Mouse (Mus musculus): ENCODE data around the gene Ptpro. TPM values are rescaled to one million over a fixed set of nuclear protein-coding genes. Genes with fewer than 3 reads are reported as not detected.
A peak's percentile ranks its signal among the peaks of the same experiment; 100 is the strongest.

The Ptpro gene
- polyA plus RNA-seq (2015; fragmentation: Nextera tagmentation; extraction: Ambion mirVana), result 2.8 and 3.7 TPM in 2 replicates

DNA sequence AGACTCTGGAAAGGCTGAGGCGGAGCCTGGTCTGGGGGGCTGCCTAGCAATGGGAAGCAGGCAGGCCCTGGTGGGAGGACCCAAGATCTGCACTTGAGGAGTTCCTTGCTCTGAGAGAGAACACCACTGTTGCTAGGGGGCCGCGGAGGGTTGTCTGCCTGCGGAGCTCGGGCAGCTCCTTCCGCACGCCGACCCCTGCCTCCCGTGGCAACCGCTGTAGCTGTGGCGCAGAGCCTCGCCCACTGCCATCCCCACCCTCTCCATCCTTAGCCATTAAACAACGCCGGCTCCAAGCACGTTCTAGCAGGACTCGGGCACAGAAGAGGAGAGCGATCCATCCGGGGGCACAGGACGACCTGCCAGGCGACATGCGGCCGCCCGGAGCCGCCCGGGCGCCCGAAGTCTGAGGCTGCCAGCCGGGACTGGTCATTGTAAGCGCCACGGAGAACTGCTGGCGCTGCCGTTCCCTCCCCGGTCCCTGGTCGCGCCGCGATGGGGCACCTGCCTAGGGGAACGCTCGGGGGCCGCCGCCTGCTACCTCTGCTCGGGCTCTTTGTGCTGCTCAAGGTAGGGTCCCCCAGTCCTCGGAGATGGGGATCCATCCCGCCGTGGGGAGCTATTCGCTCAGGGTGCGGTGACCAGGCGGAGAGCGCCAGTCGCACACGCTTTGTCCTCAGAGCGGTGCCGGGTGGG lies at the start of gene Ptpro:
Gene Ptpro, plus strand, starts transcription at position 126 of the 693 bp plus-strand sequence.
- Histone ChIP-seq H3K27ac (no peak within 1 kb of the TSS), H3K27me3 (peaks cover 42% of the 10 kb centered on the region), H3K9ac (0 out of 2 replicates have a peak within 1 kb of the TSS, but pooled peaks have one; percentile 7), H3K9me3 (replicated peaks) (no peaks in the 10 kb centered on the region), H3K36me3 (no peaks in the 10 kb centered on the region), H3K4me2 (peak within 1 kb of the TSS; percentile 80), H3K4me1 (replicated peaks) (peaks cover 10% of the 10 kb centered on the region), H3K4me3 (peak within 1 kb of the TSS; percentile 43)
- no peak; the same call in 1 of the 2 replicates for ATAC-seq (replicated peaks; ENCODE audit: insufficient number of reproducible peaks, insufficient read depth, low FRiP score, low read depth)
- WGBS, result under 1% methylated on average over 53 of the region's 53 CpGs

DNA sequence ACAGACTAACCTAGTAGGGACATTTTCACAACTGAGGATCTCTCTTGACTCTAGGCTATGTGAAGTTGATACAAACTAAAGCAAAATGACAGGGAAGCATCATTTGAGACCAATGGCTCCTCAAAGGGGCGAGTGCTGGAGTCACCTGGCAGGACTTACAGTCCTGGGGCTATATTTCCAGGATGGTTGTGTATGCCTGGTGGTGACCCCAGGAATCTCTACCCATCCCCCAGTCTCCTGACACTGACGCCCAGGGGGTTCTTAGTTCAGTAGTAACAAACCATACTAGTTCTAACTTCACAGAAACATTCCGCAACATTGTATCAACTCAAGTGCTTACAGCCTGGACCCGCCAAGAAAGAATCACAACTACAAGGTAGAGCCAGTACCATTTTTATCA lies 49.5 kb upstream of the Ptpro start:
- Histone ChIP-seq H3K27me3 (no peaks in the 10 kb centered on the region), H3K4me1 (replicated peaks) (no peaks in the 10 kb centered on the region), H3K9ac (no peak overlapping the region), H3K9me3 (replicated peaks) (no peaks in the 10 kb centered on the region), H3K4me3 (no peak overlapping the region), H3K36me3 (no peaks in the 10 kb centered on the region), H3K27ac (no peak overlapping the region), H3K4me2 (no peak overlapping the region)
- no peak for ATAC-seq (replicated peaks; ENCODE audit: insufficient number of reproducible peaks, insufficient read depth, low FRiP score, low read depth)
- 81% methylated on average over 4 of the region's 4 CpGs for WGBS

DNA sequence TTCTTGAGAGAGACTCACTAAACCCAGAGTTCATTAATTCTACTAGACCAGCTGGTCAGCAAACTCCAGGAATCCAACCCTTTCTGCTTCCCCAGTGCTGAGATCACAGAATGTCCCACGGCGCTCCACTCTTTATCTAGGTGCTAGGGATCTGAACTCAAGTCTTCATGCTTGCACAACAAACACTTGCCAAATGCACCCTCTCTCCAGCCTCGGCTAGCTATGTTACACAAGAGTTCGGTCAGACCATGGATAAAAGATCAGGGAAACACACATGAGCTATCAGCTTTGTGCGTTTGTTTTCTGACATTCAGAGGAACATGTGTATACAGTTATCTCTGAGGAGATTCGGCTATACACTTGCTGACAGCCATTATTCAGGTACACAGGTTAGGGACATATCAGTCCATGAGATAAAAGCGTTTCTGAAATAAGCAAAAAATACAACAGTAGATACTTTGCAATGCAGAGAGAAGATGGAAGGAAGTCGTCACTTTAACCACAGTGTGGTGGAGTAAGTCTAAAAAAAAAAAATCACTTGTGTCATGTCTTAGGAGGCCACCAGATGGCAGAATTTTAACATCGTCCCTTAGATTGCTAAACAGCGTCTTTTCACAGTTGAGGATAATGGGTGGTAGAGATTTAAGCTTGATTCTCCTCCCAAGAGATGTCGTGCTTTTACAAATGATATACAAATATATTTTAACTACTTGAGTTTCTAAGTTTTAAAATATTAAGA lies 46.3 kb upstream of the Ptpro start:
- H3K4me2 ChIP-seq, result no peak overlapping the region
- no peak overlapping the region for H3K4me3 ChIP-seq
- no peaks in the 10 kb centered on the region for H3K9me3 ChIP-seq (replicated peaks)
- peaks cover 9% of the 10 kb centered on the region for H3K4me1 ChIP-seq (replicated peaks)
- no peaks in the 10 kb centered on the region for H3K36me3 ChIP-seq
- no peaks in the 10 kb centered on the region for H3K27me3 ChIP-seq
- no peak for ATAC-seq (replicated peaks; ENCODE audit: insufficient number of reproducible peaks, insufficient read depth, low FRiP score, low read depth)
- no peak overlapping the region for H3K9ac ChIP-seq
- no peak overlapping the region for H3K27ac ChIP-seq
- WGBS, result 47% methylated on average over 11 of the region's 11 CpGs

DNA sequence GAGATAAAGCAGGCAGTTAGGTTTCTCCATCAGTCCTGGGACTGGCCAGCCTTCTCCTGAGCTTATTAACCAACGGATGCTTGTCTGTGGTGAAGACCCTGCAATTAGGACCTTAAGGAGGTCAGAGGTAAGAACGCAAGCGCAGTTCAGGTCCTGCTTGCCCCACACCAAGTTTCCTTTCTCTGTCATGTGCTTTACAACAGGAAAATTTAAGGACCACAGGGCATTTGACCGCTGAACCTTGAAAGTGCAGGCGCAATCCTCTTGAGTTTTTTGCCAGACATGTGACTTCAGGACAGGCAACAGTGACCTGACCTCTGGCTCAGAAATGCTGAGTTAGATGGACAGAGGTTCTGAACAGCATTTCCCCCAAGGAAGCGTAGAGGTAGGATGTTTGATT lies 45.0 kb upstream of the Ptpro start:
- Histone ChIP-seq H3K4me3 (no peak overlapping the region), H3K27ac (no peak overlapping the region), H3K36me3 (no peaks in the 10 kb centered on the region), H3K9ac (no peak overlapping the region), H3K27me3 (no peaks in the 10 kb centered on the region), H3K4me1 (replicated peaks) (peaks cover 9% of the 10 kb centered on the region), H3K9me3 (replicated peaks) (no peaks in the 10 kb centered on the region), H3K4me2 (no peak overlapping the region)
- ATAC-seq (replicated peaks; ENCODE audit: insufficient number of reproducible peaks, insufficient read depth, low FRiP score, low read depth), result no peak
- 88% methylated on average over 6 of the region's 6 CpGs for WGBS

DNA sequence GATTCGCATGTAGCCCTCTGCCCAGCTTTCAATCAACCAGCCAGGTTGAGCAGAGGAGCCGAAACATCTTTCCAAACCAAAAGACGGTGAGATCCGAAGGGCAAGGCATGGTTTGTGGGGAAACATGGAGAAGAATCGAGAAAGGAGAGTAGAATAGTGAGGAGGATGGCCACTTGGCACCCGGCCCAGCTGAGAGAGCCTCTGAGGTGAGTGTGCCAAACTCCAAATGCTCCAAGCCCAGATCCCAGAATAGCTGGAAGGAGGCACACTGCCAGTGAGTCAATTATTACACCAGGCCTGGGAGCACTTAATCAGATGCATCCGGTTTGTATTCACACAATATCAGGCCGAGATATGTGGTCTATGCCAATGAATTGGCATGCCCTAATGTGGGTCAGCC lies 42.1 kb upstream of the Ptpro start:
- no peak overlapping the region for H3K9ac ChIP-seq
- H3K4me1 ChIP-seq (replicated peaks), result peaks cover 9% of the 10 kb centered on the region
- ATAC-seq (replicated peaks; ENCODE audit: insufficient number of reproducible peaks, insufficient read depth, low FRiP score, low read depth), result 0 out of 2 replicates have a peak, but pooled peaks have one; percentile 23
- 59% methylated on average over 8 of the region's 8 CpGs for WGBS
- H3K4me3 ChIP-seq, result no peak overlapping the region
- H3K27ac ChIP-seq, result no peak overlapping the region
- no peaks in the 10 kb centered on the region for H3K36me3 ChIP-seq
- no peaks in the 10 kb centered on the region for H3K9me3 ChIP-seq (replicated peaks)
- H3K4me2 ChIP-seq, result no peak overlapping the region
- no peaks in the 10 kb centered on the region for H3K27me3 ChIP-seq

DNA sequence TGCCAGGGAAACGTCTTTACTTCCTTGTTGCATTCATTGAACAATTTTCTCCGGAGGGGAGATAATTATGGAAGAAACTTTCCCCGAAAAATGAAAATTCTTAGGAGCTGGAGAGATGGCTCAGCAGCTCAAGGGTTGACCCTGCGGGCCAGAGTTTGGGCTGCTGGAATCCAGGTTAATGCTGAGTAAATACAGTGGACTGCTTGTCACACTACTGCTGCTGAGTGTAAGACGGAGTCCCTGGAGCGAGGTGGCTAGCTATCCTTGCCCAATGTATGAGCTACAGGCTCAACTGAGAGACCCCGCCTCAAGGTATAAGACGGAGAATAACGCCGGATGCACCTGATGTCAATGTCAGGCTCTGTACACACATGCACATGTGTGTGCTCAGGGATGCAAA lies 41.1 kb upstream of the Ptpro start:
- no peak for ATAC-seq (replicated peaks; ENCODE audit: insufficient number of reproducible peaks, insufficient read depth, low FRiP score, low read depth)
- no peak overlapping the region for H3K4me3 ChIP-seq
- H3K9me3 ChIP-seq (replicated peaks), result no peaks in the 10 kb centered on the region
- no peak overlapping the region for H3K9ac ChIP-seq
- H3K36me3 ChIP-seq, result no peaks in the 10 kb centered on the region
- no peak overlapping the region for H3K4me2 ChIP-seq
- 90% methylated on average over 10 of the region's 10 CpGs for WGBS
- peaks cover 9% of the 10 kb centered on the region for H3K4me1 ChIP-seq (replicated peaks)
- no peak overlapping the region for H3K27ac ChIP-seq
- no peaks in the 10 kb centered on the region for H3K27me3 ChIP-seq

DNA sequence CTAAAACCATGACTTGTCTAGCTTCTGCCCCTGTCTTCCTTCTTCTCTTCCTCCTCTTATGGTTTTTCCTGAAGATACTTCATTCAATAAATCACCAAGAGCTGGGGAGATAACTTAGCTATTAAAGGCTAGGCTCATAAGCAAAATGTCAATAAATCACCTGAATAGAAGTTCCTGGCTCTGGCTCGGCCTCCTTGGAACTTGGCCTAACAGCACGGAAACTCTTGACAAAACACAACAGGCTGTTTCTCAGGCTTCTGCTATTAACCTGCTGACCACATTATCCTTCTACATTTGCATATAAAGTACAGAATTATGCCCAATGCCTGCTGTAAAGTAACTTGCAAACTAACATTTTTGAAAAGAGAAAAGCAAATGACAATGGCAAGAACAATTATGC lies 40.7 kb upstream of the Ptpro start:
- H3K27ac ChIP-seq, result no peak overlapping the region
- no peaks in the 10 kb centered on the region for H3K36me3 ChIP-seq
- peaks cover 9% of the 10 kb centered on the region for H3K4me1 ChIP-seq (replicated peaks)
- no peak overlapping the region for H3K9ac ChIP-seq
- no peak overlapping the region for H3K4me2 ChIP-seq
- no peaks in the 10 kb centered on the region for H3K27me3 ChIP-seq
- 73% methylated on average over 2 of the region's 2 CpGs for WGBS
- H3K9me3 ChIP-seq (replicated peaks), result no peaks in the 10 kb centered on the region
- ATAC-seq (replicated peaks; ENCODE audit: insufficient number of reproducible peaks, insufficient read depth, low FRiP score, low read depth), result no peak
- H3K4me3 ChIP-seq, result no peak overlapping the region

DNA sequence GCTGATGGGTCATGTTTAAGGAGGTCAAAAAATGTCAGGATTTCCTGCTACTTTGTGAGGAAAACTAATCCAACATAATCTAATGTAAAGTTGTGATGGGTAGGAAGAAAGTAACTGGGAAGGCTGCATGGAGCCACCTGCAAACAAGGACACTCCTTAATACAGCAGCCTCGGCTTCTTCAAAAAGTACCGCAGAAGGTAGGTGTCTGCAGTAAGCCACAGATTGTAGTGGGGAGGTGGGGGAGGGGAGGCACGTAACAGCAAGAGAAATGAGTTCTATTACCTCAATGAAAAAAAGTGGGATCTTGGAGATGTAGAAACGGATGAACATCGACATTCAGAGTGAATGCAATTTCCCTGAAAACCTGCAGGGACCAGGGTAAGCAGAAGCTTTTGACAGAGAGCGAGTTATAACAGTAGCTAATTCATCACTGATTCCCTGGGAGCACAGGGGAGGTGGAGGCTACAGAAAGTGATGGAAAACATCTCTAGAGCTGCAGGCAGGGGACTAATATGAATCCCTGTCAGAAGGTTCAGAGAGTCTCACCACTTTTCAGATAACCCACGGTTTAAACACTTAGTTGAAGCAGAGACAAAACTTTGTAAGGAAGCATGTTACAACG lies 34.2 kb upstream of the Ptpro start:
- Histone ChIP-seq H3K27me3 (no peaks in the 10 kb centered on the region), H3K4me2 (no peak overlapping the region), H3K36me3 (no peaks in the 10 kb centered on the region), H3K4me1 (replicated peaks) (no peaks in the 10 kb centered on the region), H3K9ac (no peak overlapping the region), H3K4me3 (no peak overlapping the region), H3K9me3 (replicated peaks) (no peaks in the 10 kb centered on the region), H3K27ac (no peak overlapping the region)
- 75% methylated on average over 8 of the region's 8 CpGs for WGBS
- no peak for ATAC-seq (replicated peaks; ENCODE audit: insufficient number of reproducible peaks, insufficient read depth, low FRiP score, low read depth)

DNA sequence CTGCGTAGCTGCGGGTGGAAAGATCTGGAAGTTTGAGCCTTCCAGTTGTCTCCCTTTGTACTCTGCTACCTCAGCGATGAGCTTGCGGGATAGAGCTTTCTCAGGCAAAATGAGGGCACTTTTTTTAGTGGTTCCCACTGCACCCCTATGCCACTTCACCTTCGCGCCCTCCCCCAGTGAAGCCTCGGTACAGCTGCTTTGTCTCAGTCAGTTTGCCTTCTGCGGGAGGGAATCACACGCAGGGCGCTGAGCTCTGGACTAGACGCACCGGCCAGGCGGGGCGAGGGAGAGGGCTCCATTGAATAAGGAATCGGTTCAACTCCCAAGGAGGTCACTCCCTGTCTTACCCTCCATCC lies 746 bp downstream of the Ptpro start:
- Histone ChIP-seq H3K4me2 (peak overlapping the region; percentile 80), H3K27ac (no peak overlapping the region), H3K4me1 (replicated peaks) (peaks cover 10% of the 10 kb centered on the region), H3K9me3 (replicated peaks) (no peaks in the 10 kb centered on the region), H3K4me3 (peak overlapping the region; percentile 43), H3K27me3 (peaks cover 42% of the 10 kb centered on the region), H3K9ac (no peak overlapping the region), H3K36me3 (no peaks in the 10 kb centered on the region)
- no peak for ATAC-seq (replicated peaks; ENCODE audit: insufficient number of reproducible peaks, insufficient read depth, low FRiP score, low read depth)
- 4% methylated on average over 15 of the region's 15 CpGs for WGBS

DNA sequence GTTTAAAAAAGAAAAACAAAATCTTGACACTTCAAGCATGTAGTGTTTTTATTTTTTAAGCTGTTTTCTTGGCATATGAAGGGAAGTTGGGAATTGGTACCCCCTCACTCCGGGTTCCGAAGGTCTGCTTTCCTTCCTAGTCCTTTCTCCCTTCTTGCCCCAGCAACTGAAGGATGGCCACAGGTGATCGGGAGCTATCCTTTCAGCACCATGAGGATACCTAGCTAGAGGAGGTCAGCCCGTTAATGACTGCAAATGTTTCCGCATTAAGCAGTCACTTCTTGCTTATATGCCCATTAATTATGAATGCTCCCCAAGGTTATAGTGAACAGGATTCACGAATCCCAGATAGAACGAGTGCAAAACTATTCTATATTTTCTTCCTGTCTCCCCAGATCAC lies 1.3 kb downstream of the Ptpro start:
- 7% methylated on average over 7 of the region's 7 CpGs for WGBS
- no peaks in the 10 kb centered on the region for H3K9me3 ChIP-seq (replicated peaks)
- no peak for ATAC-seq (replicated peaks; ENCODE audit: insufficient number of reproducible peaks, insufficient read depth, low FRiP score, low read depth)
- H3K4me2 ChIP-seq, result no peak overlapping the region
- no peak overlapping the region for H3K9ac ChIP-seq
- H3K27me3 ChIP-seq, result peaks cover 42% of the 10 kb centered on the region
- H3K4me3 ChIP-seq, result no peak overlapping the region
- no peak overlapping the region for H3K27ac ChIP-seq
- H3K36me3 ChIP-seq, result no peaks in the 10 kb centered on the region
- peaks cover 10% of the 10 kb centered on the region for H3K4me1 ChIP-seq (replicated peaks)

DNA sequence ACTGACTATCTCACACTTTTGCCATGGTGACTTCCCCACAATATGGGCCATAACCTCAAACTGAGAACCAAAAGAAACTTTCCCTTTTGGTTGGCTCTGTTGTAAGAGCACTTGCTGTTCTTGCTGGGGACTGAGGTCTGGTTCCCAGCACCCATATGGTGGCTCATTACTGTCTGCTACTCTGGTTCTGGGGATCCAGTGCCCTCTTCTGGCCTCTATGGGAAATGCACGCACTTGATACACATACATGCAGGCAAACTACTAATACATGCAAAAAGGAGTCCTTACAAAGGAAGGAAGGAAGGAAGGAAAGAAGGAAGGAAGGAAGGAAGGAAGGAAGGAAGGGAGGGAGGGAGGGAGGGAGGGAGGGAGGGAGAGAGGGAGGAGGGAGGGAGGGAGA lies 8.9 kb downstream of the Ptpro start:
- WGBS, result 76% methylated on average over 1 of the region's 1 CpGs
- Histone ChIP-seq H3K9ac (no peak overlapping the region), H3K36me3 (no peaks in the 10 kb centered on the region), H3K27ac (no peak overlapping the region), H3K9me3 (replicated peaks) (no peaks in the 10 kb centered on the region), H3K4me3 (no peak overlapping the region), H3K27me3 (no peaks in the 10 kb centered on the region), H3K4me1 (replicated peaks) (no peaks in the 10 kb centered on the region), H3K4me2 (no peak overlapping the region)
- no peak for ATAC-seq (replicated peaks; ENCODE audit: insufficient number of reproducible peaks, insufficient read depth, low FRiP score, low read depth)

All from heart, embryonic 15.5 days (tissue).